Mouse (Mus musculus): Measurements from ENCODE around the gene Nt5c.
A peak's percentile ranks its signal among the peaks of the same experiment; 100 is the strongest.
"Not testable (repeated sequence)": the region's sequence is repeated elsewhere in the genome, so short reads cannot be mapped to it uniquely, and the experiment has no call there.

Gene Nt5c

DNA sequence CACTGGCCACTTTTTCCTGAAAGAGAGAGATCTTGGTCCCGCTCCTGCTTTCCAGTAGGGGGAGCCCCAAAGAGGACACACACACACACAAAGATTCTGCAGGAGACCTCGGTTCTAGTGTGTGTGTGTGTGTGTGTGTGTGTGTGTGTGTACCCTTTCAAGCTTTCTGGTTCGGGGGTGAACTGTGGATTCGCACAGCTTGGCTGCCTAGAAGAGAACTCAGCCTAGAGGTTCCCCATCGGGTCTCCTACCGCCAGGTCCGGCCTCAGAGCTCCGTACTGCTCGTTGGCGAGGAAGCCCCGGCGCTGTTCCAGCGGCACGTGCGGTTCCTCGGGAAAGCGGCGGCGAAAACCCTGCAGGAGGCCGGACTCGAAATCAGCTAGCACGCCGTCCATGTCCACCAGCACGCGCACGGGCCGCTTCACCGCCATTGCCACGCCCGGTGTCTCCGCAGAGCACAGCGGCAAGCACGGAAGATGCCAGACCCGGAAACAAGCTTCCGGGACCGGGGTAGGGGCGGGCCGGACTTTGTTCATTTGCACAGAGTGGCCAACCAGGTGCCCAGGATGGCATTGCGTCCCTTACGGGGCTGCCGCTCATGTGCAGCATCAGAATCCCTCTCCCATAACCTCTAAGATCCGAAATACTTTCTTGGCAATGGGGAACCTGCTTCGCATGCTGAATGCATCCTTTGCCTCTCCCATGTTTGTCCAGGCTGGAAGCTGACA is at the start of gene Nt5c:
Nt5c (minus strand) TSS at position 507 of the 728 bp plus-strand sequence.
- DNase-seq: peak; percentile 88 to 91

DNA sequence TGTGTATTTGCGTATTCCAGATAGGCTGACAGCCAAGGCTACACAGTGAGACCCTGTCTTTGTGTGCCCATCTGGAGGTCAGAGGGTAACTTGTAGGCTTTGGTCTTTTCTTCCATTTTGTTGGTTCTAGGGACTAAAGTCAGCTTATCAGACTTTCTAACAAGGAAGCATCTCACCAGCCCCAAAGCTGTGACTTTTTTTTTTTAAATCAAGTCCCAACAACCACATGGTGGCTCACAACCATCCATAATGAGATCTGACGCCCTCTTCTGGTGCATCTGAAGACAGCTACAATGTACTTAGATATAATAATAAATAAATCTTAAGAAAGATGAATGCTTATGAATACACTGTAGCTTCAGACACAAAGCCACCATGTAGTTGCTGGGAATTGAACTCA is 46.4 kb upstream of the Nt5c start:
- DNase-seq: no peak

DNA sequence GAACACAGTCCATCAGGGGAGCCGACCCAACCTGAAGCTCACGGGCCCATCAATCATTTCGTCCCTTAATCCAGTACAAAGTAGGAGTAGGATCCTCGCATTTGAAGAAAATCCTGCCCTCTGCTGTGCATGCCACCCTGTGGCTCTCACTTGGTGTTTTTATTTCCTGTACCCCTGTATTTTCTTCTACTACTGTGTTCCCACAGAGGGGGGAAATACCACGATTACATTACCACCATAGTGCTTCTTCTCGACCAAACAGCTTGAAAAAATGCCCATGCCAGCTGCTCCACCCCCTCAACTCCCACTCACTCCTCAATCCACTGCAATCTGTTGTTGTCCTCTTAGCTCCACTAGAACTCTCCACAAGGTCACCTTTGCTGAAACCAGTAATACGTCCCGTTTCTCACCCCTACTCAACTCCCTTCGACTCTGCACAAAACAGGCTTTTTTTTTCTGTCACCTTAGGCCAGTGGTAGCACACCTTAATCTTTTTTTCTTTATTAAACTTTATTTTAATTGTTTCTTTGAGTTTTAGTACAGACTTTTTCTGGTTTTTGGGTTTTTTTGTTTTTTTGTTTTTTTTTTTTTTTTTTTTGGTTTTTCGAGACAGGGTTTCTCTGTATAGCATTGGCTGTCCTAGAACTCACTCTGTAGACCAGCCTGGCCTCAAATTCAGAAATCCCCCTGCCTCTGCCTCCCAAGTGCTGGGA is 45.4 kb upstream of the Nt5c start:
- DNase-seq: peak in 1 of 2 experiments; percentile 24

DNA sequence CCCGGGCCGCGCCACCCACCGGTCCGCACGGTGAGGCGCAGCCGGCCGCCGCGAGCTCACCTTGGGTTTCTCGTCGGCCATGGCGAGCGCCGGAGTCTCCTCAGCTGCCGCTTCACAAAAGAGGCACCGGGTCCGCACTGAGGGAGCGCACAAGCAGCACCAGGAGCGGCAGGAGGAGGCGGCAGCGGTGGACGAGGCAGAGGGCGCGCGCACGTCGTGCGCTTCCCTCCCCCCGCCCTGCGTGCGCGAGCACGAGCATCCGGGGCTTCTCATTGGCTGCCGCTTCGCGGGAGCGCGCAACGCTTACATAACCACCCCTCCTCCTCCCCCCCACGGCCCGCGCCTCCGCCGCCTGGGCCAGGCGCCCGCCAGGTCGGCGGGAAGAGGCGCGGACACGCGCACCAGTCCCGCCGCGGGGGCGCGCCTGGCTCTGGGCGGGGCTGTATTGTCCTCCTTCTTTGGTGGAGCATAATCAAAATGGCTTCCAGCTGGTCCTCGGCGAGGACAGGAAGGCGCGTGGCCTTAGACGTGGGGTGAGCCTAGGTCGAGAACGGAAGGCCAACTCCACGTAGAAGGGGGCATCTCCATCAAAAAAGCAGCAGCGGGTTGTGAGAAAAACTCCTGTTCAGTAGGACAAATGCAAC is 44.5 kb upstream of the Nt5c start, which contains the start of gene Sumo2:
Sumo2 (minus strand) TSS at position 239 of the 644 bp plus-strand sequence.
- DNase-seq: peak; percentile 99 to 100

DNA sequence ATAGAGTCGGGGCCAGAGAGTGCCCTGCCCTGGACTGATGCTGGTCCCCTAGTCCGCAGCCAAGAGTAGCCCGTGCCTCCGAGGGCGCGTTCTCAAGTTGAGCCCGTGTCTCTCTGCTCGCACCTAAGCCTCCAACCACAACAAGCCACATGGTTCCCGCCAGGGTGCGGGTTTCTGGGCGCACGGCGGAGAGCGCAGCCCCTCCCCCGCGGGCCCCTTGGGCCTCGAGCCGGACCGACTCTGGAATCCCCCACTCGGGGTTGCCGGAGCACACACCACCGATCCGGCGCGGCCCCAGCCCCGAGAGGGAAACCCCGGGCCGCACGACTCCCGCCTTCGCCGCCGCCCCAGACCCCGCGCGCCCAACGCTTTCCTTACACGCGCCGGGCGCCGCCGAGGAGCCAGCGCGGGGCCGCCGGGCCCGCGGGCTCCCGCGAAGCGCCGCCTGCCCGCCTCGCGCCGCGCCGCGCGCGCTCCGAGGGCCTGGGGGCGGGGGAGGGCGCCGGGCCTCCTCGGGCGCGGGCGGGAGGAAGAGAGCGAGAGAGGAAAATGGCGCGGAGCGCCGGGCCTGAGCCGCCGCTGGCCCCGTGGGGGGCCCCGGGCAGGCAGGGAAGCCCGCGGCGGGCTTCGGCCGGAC is 43.9 kb upstream of the Nt5c start:
- DNase-seq: peak; percentile 74 to 75

DNA sequence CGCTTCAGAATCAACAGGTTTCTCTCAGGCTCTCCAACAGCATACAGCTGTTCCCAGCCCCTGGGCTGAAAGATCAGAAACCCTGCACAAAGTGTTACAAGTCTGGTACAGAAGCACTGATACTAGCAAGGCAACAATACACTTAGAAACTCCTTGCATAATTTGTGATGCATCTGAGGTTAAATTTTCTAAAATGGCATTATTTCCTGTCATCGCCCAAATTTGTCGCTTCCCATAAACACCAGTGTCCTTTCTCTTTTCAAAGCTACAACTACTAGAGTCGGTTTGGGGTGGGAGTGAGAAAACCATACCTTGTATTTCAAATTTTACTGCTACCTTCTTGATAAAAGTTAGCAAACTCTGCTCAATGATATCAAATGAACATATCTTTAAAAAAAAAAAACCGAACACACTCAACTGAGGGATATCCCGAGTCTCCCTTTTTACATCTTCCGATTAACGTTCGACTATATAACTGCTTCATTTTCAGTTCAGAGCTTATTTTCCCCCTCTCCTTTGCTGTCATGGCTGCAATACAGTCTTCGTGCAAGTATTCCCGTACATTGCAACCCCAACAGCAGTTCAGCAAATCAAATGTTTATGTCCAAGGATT is 43.2 kb upstream of the Nt5c start:
- no peak for DNase-seq

DNA sequence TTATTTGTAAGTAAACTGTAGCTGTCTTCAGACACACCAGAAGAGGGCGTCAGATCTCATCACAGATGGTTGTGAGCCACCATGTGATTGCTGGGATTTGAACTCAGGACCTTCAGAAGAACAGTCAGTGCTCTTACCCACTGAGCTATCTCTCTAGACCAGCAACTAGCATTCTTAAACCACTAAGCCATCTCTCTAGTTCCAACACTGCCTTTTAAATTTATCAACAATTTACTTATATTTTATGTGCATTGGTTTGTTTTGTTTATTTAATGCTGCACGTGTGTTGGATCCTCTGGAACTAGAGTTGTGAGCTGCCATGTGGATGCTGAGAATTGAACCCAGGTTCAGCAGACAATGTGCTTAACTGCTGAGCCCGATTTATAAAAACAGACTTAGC is 34.8 kb upstream of the Nt5c start:
- not testable (repeated sequence) for DNase-seq

DNA sequence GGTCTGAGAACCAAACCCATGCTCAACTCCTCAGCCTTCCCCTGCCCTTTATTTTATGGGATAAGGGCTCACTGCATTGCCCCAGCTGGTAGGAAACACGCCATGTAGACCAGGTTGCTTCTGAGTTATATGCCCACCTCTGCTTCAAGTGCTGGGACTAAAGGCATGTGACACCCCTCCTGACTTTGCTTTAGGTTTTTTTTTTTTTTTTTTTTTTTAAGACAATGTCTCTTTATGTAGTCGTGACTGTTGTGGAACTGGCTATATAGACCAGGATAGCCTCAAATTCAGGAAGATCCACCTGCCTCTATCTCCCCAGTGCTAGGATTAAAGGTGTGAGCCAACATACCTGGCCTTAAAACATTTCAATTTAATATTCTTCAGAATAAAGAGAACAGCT is 31.0 kb upstream of the Nt5c start:
- no peak for DNase-seq

DNA sequence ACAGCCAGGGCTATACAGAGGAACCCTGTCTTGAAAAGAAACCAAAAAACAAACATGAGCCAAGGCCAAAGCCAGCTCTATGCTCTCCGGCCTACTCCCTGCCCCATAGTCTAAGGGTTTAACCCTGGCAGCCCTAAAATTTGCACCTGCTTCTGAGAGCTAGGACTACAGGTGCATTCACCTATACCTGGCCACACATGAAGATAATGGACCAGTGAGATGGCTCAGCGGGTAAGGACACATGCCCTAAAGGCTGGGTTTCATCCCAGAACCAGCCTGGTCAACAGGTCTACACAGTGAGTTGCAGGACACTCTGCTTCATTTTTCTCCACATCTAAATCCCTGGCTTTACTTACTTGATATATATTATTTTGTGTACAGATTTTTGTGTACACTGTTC is 30.6 kb upstream of the Nt5c start:
- no peak for DNase-seq

DNA sequence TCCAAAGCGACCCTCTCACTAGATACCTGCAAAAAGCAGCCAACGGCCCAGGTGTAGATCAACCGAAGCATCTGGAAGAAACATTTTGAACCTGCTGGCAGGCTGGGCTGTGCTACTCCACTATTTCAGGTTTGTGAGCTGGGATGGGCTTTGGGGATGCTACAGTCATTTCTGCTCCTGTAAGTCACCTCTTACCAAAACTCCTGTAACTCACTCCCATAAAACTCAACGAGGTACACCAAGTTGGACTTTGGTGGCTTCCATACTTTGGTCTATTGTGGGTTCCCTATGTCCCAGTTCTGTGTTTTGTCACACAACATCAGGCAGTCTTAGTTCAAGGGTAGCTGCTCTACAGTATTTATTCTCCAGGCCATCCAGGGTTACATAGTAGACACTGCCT is 29.4 kb upstream of the Nt5c start:
- DNase-seq: no peak

DNA sequence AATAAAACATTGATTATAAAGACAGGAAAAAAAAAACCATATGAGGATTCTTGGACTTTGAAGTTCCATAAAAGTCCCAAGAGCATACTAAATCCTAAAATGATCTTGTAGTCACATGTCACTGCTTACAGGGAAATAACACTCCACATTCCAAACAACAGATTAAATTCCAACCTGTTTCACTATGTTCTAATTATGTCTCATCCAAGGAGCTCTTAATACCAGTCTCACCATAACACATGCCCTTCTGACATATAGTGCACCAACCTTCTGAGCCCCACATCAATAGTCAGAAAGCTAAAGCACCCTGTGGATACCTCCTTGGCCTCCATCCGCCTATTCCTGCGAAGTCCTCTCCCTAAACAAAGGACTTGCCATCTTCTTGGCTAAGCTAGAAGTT is 28.6 kb upstream of the Nt5c start:
- no peak for DNase-seq

DNA sequence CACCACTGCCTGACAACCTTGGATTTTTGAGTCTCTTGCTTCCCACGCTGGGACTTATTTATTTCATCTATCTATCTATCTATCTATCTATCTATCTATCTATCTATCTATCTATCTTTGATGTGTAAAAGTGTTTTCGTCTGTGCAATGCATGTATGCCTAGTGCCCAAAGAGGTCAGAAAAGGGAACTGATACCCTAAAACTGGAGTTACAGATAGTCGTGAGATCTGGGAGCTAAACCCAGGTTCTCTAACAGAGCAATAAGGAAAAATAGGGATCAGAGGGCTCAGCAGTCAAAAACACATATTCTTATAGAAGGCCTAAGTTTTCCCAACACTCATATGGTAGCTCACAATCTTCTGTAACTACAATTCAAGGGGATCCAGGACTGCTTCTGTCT is 27.9 kb upstream of the Nt5c start:
- DNase-seq: no peak

DNA sequence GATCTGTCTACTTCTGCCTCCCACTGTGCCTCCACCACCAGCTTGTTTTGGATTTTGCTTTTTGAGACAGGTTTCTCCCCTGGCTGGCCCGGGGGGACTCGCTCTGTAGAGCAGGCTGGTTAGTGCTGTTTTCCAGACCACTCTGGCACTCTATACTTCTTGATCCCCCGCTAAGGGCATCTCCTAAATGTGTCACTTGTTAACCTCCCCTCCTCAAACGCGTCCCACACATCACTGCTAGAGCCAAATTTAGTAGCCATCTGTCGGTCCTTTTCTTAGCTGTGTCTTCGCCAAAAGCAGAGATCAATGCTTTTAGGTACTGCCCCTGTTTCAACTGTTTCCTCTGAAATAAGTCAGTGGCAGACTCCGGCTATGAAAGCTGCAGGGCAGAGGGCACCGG is 27.0 kb upstream of the Nt5c start:
- DNase-seq: peak in 1 of 2 experiments; percentile 45

DNA sequence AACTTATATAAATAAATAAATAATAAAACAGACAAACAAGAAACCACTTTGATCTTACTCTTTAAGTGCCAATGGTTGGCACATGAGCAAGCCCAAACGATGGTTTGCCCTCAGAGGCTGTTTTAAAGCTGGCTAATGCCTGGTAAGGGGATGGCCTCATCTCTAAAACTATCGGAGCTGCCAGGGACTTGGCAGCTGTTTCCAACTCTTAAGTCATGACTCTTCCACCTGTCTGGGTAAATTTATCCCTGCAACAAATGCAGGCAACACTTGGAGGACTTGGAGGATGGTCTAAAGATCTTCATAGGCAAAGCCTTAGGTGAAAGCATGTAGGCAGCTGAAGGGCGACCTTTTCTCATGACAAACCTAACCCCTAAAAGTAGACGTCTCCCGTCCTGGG is 25.3 kb upstream of the Nt5c start:
- no peak for DNase-seq

DNA sequence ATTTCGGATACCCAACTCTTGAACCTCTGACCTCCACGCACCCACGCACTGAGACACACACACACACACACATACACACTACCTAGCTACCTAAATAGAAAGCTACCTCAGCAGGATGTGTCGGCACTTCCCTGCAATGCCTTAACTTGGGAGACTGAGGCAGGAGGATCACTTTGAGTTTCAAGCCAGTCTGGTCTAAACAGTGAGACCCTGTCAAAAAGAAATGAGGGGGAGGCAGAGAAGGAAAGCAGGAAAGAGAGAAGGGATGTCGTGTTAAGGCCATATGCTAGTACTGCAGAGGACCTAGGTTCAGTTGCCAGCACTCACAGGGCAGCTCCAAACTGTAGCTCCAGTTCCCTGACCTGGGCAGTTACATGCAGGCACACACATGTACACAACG is 23.4 kb upstream of the Nt5c start:
- DNase-seq: no peak

DNA sequence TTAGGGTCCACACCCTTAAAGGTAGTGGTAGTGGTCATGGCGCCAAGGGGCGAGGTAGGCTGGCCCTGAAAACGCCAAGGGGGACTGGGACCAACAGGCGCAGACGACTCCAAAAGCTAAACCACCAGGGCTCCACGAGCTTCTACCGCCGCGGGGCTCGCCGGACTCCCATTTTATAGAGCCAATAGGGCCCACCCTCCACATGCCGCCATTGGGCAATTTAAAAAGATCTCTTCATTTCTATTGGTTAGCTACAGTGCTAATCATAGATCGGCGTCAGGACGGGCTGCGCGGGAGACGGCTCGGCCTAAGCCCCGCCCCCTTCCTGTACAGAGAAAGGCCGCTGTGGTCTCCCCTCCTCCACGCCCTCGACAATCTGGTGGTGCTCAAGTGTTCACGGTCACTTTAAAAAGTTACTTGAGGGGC is 22.6 kb upstream of the Nt5c start, which contains the start of gene Jpt1:
Jpt1 (minus strand) TSS at position 150 of the 426 bp plus-strand sequence.
- DNase-seq: peak; percentile 96 to 98

DNA sequence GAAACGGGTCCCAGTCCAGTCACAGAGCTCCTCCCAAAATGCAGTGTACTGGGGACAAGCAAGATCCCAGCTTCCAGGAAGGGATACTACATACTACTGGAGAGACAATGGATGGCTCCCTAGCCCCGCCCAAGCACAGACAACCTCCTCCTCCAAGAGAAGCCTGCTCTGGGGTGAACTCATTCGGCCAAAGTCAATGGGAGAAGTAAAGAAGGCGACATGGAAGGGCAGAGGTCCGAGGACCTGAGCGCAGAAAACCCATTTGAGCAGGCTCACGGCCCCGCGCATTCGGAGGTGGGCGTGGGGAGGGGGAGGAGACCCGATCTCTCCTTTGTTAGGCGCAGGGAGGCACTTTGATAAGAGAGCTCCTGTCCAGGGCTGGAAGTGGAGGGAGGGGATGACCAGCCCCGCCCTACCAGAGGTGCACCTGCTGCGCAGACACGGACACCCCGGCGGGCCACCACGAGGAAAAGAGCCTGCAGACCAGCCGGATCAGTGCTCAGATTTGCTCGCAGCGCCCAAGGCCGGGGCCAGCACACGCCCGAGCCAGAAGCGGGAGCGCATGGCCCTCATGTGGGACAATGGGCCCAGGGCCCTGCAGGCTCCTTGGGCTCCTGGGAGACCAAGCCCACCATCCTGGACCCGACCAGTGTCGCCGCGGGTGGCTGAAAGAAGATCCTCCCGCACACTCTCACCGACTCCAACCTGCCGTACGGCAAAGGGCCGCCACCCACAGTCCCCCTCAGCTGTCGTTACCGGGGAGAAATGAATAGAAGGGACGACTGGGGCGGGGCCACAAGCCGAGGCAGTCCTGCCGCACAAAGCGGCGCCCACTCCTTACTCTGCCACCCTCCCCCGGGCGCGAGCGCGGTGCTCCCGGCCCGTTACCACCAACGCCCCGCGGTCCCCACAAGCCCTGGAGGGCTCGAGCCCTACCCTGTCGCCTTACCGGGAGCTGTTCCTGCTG is 21.9 kb upstream of the Nt5c start:
- peak in 1 of 2 experiments; percentile 68 for DNase-seq

DNA sequence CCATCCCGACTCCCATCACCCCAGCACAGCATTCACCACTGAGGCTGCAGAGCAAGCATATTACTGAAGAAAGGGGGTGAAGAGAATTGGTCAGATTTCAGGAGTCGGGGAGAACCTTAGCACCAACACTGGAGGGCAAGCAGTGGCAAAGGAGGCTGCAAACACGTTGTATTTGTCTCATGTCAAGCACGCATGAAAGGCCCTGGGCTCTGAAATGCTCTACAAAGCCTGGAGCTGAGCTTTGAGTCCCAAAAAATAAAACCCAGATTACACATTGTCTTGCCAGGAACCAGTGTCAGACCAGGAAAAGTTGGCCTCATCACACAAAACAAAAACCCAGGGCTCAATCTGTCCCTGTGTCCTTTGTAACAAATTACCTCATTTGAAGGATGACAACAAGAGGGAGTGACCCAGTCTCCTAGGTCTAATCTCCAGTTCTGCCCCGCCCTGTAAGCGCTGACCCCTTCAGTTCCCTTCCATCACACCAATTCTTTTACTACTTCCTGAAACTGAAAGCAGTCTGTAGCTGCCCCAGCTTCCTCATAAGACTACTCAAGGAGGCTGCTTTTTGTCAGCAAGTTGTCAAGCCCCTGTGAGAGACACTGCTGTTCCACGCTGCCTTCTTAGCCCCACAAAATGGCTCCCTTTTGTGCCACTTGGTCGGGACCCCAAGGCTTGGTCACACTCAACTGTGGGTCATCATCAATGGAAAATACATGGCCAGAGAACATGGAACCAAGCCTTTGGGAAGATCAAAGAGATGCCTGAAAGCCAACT is 20.9 kb upstream of the Nt5c start:
- DNase-seq: no peak

DNA sequence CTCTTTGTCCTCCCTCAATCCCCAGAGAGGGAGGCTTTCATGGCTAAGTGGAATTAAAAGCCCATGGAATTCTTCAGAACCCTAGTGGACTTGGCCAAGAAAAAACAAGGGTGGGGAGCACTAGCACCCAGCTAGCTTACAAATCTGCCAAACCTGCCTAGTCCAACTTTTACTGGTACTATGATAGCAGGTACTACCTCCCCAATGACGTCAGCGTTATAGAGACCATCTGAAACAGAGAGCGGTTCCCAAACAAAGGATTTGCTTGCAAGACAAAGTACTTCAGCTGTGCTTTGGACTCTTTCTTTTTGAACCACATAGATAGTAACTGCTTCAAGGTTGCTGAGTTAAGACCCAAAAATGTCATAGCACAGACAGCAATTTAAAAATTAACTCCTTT is 20.3 kb upstream of the Nt5c start:
- no peak for DNase-seq

DNA sequence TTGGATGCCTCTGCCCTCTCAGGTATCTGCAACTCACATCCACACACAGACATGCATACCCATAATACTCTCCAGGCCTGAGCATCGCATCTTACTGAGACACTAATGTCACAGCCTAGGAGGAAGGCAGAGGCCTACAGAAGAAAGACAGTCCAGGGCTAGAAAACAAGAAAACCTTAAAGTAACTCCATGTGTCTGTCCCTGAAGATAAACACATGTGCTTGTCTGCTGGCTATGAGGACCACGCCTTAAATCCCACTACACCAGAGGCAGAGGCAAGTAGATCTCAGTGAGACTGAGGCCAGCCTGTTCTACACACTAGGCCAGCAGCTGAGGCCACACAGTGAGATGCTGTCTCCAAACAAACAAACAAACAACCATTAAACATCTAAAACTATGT is 19.5 kb upstream of the Nt5c start:
- DNase-seq: no peak

DNA sequence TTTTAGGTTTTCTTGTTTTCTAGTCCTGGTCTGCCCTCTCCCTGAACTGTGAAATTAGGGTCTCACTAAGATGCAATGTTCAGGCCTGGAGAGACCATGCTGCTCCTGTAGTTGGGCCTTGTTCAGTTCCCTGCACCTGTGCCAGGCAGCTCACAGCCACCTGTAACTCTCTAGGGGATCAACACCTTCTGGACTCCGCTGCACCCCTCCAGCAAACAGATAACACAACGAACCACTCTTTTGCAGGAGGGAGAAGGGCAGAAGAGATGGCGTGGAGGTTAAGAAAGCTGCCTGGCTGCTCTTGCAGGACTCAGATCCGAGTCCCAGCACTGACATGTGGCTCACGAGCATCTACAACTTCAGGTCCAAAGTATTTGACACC is 18.8 kb upstream of the Nt5c start:
- DNase-seq: no peak
